ENCODE assay signal across 8 mouse cellular contexts in the genomic region with DNA sequence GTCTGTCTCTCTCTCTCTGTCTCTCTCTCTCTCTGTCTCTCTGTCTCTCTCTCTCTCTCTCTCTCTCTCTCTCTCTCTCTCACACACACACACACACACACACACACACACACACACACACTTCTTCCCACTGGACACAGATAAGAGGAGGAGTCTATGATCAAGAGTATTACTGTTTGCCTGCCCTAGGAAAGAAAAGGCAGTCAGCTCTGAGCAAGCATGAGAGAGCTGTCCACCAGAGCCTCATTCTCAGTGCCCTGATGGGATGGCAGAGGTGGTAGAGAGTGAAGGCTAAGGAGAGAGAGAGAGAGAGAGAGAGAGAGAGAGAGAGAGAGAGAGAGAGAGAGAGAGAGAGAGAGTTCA. TPM values are rescaled to one million over a fixed set of nuclear protein-coding genes. Genes with fewer than 3 reads are reported as not detected.
DNase-seq lines count a peak whose midpoint lies in the region; ATAC-seq and TF ChIP-seq lines count a peak whose summit lies in the region.
"Not testable (repeated sequence)": the region's sequence is repeated elsewhere in the genome, so short reads cannot be mapped to it uniquely, and the experiment has no call there.

No protein-coding gene starts in this region.

- H3K4me2 ChIP-seq in embryonic facial prominence, embryonic 12.5 days (replicated peaks): peak overlapping the region; percentile 46
- peak overlapping the region; percentile 48 for H3K4me2 ChIP-seq in hindbrain, embryonic 12.5 days (replicated peaks)
- H3K4me2 ChIP-seq in kidney, postnatal 0 days (ENCODE audit: low read length): peak overlapping the region; percentile 62
- peak overlapping the region; percentile 91 for H3K4me2 ChIP-seq in liver, embryonic 16.5 days (ENCODE audit: low read depth, low read length)
- H3K4me2 ChIP-seq in midbrain, embryonic 15.5 days: peak overlapping the region; percentile 45; the same call in 1 of the 2 replicates
- H3K4me2 ChIP-seq in stomach, embryonic 14.5 days (replicated peaks; ENCODE audit: low read depth, low read length): peak overlapping the region; percentile 60

- DNase-seq in gastrocnemius, postnatal 25 days: peak; percentile 4
- not testable (repeated sequence) for DNase-seq in kidney, postnatal 0 days (ENCODE audit: low spot score)

- not testable (repeated sequence) for TF ChIP-seq CTCF in kidney, postnatal 0 days (IDR thresholded peaks at IDR 0.05; ENCODE audit: low read depth)

- H3K9me3 ChIP-seq in embryonic facial prominence, embryonic 12.5 days; hindbrain, embryonic 12.5 days (replicated peaks); kidney, postnatal 0 days (replicated peaks; ENCODE audit: low read length); liver, embryonic 16.5 days (replicated peaks; ENCODE audit: control insufficient read depth, low read length); midbrain, embryonic 15.5 days; stomach, embryonic 14.5 days (ENCODE audit: control insufficient read depth, low read depth, low read length): not testable (repeated sequence)

- peaks cover 27% of the 10 kb centered on the region; the same call in 1 of the 2 replicates for H3K4me1 ChIP-seq in embryonic facial prominence, embryonic 12.5 days
- peaks cover 22% of the 10 kb centered on the region for H3K4me1 ChIP-seq in hindbrain, embryonic 12.5 days
- H3K4me1 ChIP-seq in kidney, postnatal 0 days (replicated peaks; ENCODE audit: insufficient read depth, low read length); midbrain, embryonic 15.5 days; stomach, embryonic 14.5 days (ENCODE audit: control insufficient read depth, insufficient read depth, low read length): not testable (repeated sequence)
- peaks cover 31% of the 10 kb centered on the region for H3K4me1 ChIP-seq in liver, embryonic 16.5 days (ENCODE audit: control insufficient read depth, low read depth, low read length)

- not testable (repeated sequence) for H3K36me3 ChIP-seq in embryonic facial prominence, embryonic 12.5 days; hindbrain, embryonic 12.5 days; kidney, postnatal 0 days (ENCODE audit: insufficient read depth, low read length); midbrain, embryonic 15.5 days (replicated peaks); stomach, embryonic 14.5 days (ENCODE audit: control insufficient read depth, insufficient read depth, low read length)
- H3K36me3 ChIP-seq in liver, embryonic 16.5 days (ENCODE audit: control insufficient read depth, insufficient read depth): peaks cover 11% of the 10 kb centered on the region

- ATAC-seq in activated CD4-positive, CD25-positive, alpha-beta regulatory T cell, adult 4 months: peak; percentile 8
- ATAC-seq in embryonic facial prominence, embryonic 12.5 days (ENCODE audit: insufficient number of reproducible peaks, insufficient read depth, low FRiP score, low TSS enrichment); kidney, postnatal 0 days (replicated peaks; ENCODE audit: low FRiP score, low read depth); stomach, embryonic 14.5 days (ENCODE audit: insufficient number of reproducible peaks, insufficient read depth, low FRiP score, low read depth): not testable (repeated sequence)
- ATAC-seq in hindbrain, embryonic 12.5 days (ENCODE audit: low FRiP score): 0 out of 2 replicates have a peak, but pooled peaks have one; percentile 36
- ATAC-seq in liver, embryonic 16.5 days (ENCODE audit: low read depth): peak; percentile 43
- ATAC-seq in midbrain, embryonic 15.5 days (replicated peaks): 0 out of 2 replicates have a peak, but pooled peaks have one; percentile 10

- H3K4me3 ChIP-seq in embryonic facial prominence, embryonic 12.5 days: peak overlapping the region; percentile 17
- H3K4me3 ChIP-seq in hindbrain, embryonic 12.5 days: 0 out of 2 replicates have a peak overlapping the region, but pooled peaks have one; percentile 21
- H3K4me3 ChIP-seq in kidney, postnatal 0 days (replicated peaks; ENCODE audit: low read depth, low read length): peak overlapping the region; percentile 30
- peak overlapping the region; percentile 64 for H3K4me3 ChIP-seq in liver, embryonic 16.5 days (ENCODE audit: low read depth, low read length)
- not testable (repeated sequence) for H3K4me3 ChIP-seq in midbrain, embryonic 15.5 days
- H3K4me3 ChIP-seq in stomach, embryonic 14.5 days (ENCODE audit: low read depth, low read length): peak overlapping the region; percentile 32

- not testable (repeated sequence) for H3K27me3 ChIP-seq in embryonic facial prominence, embryonic 12.5 days; hindbrain, embryonic 12.5 days; kidney, postnatal 0 days (ENCODE audit: insufficient read depth, low read length); liver, embryonic 16.5 days (ENCODE audit: control insufficient read depth, insufficient read depth, low read depth, low read length); midbrain, embryonic 15.5 days (replicated peaks); stomach, embryonic 14.5 days (ENCODE audit: control insufficient read depth, insufficient read depth, low read length)

- H3K9ac ChIP-seq in embryonic facial prominence, embryonic 12.5 days: peak overlapping the region; percentile 37
- peak overlapping the region; percentile 35; the same call in 1 of the 2 replicates for H3K9ac ChIP-seq in hindbrain, embryonic 12.5 days
- not testable (repeated sequence) for H3K9ac ChIP-seq in kidney, postnatal 0 days (ENCODE audit: low read depth, low read length); midbrain, embryonic 15.5 days; stomach, embryonic 14.5 days (replicated peaks; ENCODE audit: low read depth, low read length)
- peak overlapping the region; percentile 70 for H3K9ac ChIP-seq in liver, embryonic 16.5 days (ENCODE audit: low read depth, low read length)

- H3K27ac ChIP-seq in embryonic facial prominence, embryonic 12.5 days; midbrain, embryonic 15.5 days: not testable (repeated sequence)
- peak overlapping the region; percentile 40; the same call in 1 of the 2 replicates for H3K27ac ChIP-seq in hindbrain, embryonic 12.5 days
- peak overlapping the region; percentile 81 for H3K27ac ChIP-seq in kidney, postnatal 0 days
- H3K27ac ChIP-seq in liver, embryonic 16.5 days (ENCODE audit: low read length): peak overlapping the region; percentile 80
- peak overlapping the region; percentile 66; the same call in 1 of the 2 replicates for H3K27ac ChIP-seq in stomach, embryonic 14.5 days (ENCODE audit: low read length)

RNA-seq across cellular contexts. Expression of a gene that starts 23.4 kb away (rescaled TPM):
- polyA plus RNA-seq in activated CD4-positive, CD25-positive, alpha-beta regulatory T cell, adult 4 months (2017; shearing (Covaris generic)): 10 to 100 TPM in 1 of 2 experiments, 1 to 10 TPM in 1; 4.7 to 11.3 TPM
- 0.72 and 0.81 TPM in 2 replicates for polyA plus RNA-seq in embryonic facial prominence, embryonic 12.5 days (2016; fragmentation: Nextera tagmentation; extraction: Ambion mirVana)
- under 1 TPM; 0.10 to 0.43 TPM for total RNA-seq in gastrocnemius, postnatal 25 days (2021)
- 0.15 and 0.61 TPM in 2 replicates for polyA plus RNA-seq in hindbrain, embryonic 12.5 days (2016; fragmentation: Nextera tagmentation; extraction: Ambion mirVana)
- 2.9 and 3.5 TPM in 2 replicates for polyA plus RNA-seq in kidney, postnatal 0 days (2015; fragmentation: Nextera tagmentation; extraction: Ambion mirVana)
- 3.6 and 4.0 TPM in 2 replicates for polyA plus RNA-seq in liver, embryonic 16.5 days (2015; fragmentation: Nextera tagmentation; extraction: Ambion mirVana)
- 0.26 and 0.40 TPM in 2 replicates for polyA plus RNA-seq in midbrain, embryonic 15.5 days (2015; fragmentation: Nextera tagmentation; extraction: Ambion mirVana)
- 0.93 and 1.3 TPM in 2 replicates for polyA plus RNA-seq in stomach, embryonic 14.5 days (2014; fragmentation: Nextera tagmentation; extraction: Ambion mirVana)
